Mouse (Mus musculus) liver, embryonic 14.5 days (tissue): ENCODE measurements around the gene 4932438H23Rik. TPM values are rescaled to one million over a fixed set of nuclear protein-coding genes. Genes with fewer than 3 reads are reported as not detected.

ENCODE experiments used
- ATAC-seq: fragments of 200-750 bp; cut with Nextera tagmentation; 2 replicates; pipeline ENCODE4 v1.8.0; 2017; ENCODE audit warnings: moderate number of reproducible peaks, mild to moderate bottlenecking, moderate library complexity; ENCODE audit not compliant: insufficient read depth
- DNase-seq, 3 experiments: peaks; one replicate each; pipeline ENCODE4 v3.0.0-alpha.2; 2012 to 2013; ENCODE audit warnings: low read depth in 3 of 3, low spot score in 3 of 3
- H3K27ac ChIP-seq: fragments of 300-500 bp; sonication (generic); 2 replicates; pipeline ENCODE4 v1.5.1; 2014; ENCODE audit warnings: moderate library complexity, mild to moderate bottlenecking, control low read depth, inconsistent platforms
- H3K27me3 ChIP-seq: fragments of 300-500 bp; sonication (generic); 2 replicates; pipeline ENCODE4 v1.6.1; 2014; ENCODE audit warnings: mild to moderate bottlenecking, low read length, moderate library complexity; ENCODE audit not compliant: control insufficient read depth, insufficient read depth
- H3K36me3 ChIP-seq: fragments of 300-500 bp; sonication (generic); replicated peaks from 2 replicates; pipeline ENCODE4 v1.6.1; 2014; ENCODE audit warnings: low read depth; ENCODE audit not compliant: control insufficient read depth, insufficient read depth
- H3K4me1 ChIP-seq, 2 experiments: fragments of 200-500 bp in 1 of 2; fragments of 300-500 bp in 1 of 2; sonication (generic) in 1 of 2; replicated peaks; 2 replicates each; pipeline ENCODE4 v1.6.1; 2012 to 2014; ENCODE audit warnings: antibody characterized with exemption in 1 of 2, inconsistent platforms in 1 of 2, low read length in 1 of 2; ENCODE audit not compliant: control insufficient read depth in 2 of 2, insufficient read depth in 2 of 2
- H3K4me2 ChIP-seq: fragments of 300-500 bp; sonication (generic); 2 replicates; pipeline ENCODE4 v1.6.1; 2014; ENCODE audit warnings: low read depth, mild to moderate bottlenecking, control low read depth, moderate library complexity
- H3K4me3 ChIP-seq, 2 experiments: fragments of 200-500 bp in 1 of 2; fragments of 300-500 bp in 1 of 2; sonication (generic) in 1 of 2; 2 replicates each; pipeline ENCODE4 v1.5.1; 2012 to 2014; ENCODE audit warnings: low read depth in 2 of 2, low read length in 2 of 2, mild to moderate bottlenecking in 2 of 2, control low read depth in 1 of 2, inconsistent platforms in 1 of 2, moderate library complexity in 1 of 2; ENCODE audit not compliant: insufficient read depth in 1 of 2
- H3K9ac ChIP-seq: fragments of 300-500 bp; sonication (generic); replicated peaks from 2 replicates; pipeline ENCODE4 v1.6.1; 2014; ENCODE audit warnings: mild to moderate bottlenecking, control low read depth, moderate library complexity
- H3K9me3 ChIP-seq: fragments of 300-500 bp; sonication (generic); 2 replicates; pipeline ENCODE4 v1.6.1; 2016; ENCODE audit warnings: low read length, mixed read lengths; ENCODE audit not compliant: control insufficient read depth
- CTCF ChIP-seq: IDR thresholded peaks from 2 replicates; pipeline ENCODE4 v1.5.1; 2016; ENCODE audit warnings: antibody characterized with exemption, low read depth, control low read depth
- EP300 ChIP-seq: IDR thresholded peaks from 2 replicates; pipeline ENCODE4 v1.6.1; 2016; ENCODE audit warnings: antibody characterized with exemption, low read depth
- WGBS: fragments of 180-500 bp; shearing (Covaris S2); extraction: QIAGEN DNeasy Blood & Tissue Kit; methylation state at CpG from one replicate; pipeline ENCODE4 v1.1.7; 2014; ENCODE audit not compliant: insufficient replicate concordance; 5-methylcytosine and 5-hydroxymethylcytosine counted together
- polyA plus RNA-seq, 2 experiments: library from polyadenylated mRNA; depleted of rRNA in 1 of 2; stranded (reverse) in 1 of 2; unstranded in 1 of 2; fragments of >200 nt; fragmentation: Nextera tagmentation in 1 of 2; extraction: Ambion mirVana in 1 of 2; gene quantifications; 2 replicates each; pipeline versions ENCODE4 v1.2.1 to v1.2.3; 2012 to 2014

Gene 4932438H23Rik
- polyA plus RNA-seq, 2 experiments = not detected

DNA sequence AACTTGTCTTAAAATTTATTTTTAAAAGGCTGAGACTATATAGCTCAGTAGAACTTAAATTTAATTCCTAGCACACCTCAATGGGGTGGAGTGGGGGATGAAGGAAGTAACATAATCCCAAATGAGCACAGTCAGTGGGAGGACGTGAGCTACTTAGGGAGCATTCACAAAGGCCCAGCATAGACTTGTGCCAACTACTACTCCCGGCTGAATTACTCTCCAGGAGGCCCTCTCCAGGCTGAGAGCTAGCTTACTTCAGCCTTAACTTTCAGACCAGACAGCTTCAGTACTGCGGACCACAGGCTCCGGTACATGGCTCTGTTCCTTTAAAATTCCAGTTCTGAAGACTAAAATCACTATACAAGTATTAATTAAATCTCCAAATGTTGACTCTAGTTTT is 68.6 kb downstream of the 4932438H23Rik start:
- no peaks in the 10 kb centered on the region for H3K4me1 ChIP-seq
- TF ChIP-seq CTCF (no peak), EP300 (no peak)

DNA sequence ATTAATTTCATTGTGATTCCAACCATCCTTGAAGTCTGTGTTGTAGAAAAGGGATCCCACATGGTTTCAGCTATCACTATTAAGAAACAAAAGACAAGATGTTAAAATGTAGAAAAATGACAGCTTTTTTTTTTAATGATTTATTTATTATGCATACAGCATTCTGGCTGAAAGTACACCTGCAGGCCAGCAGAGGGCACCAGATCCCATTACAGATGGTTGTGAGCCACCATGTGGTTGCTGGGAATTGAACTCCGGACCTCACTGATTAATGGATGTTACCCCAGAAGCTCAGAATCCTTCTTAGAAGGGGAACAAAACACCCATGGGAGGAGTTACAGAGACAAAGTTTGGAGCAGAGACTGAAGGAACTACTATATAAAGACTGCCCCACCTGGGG is 71.5 kb downstream of the 4932438H23Rik start:
- TF ChIP-seq EP300 = no peak
- peak; percentile 78 for TF ChIP-seq CTCF
- DNase-seq (no peak), ATAC-seq (no peak)
- 79% methylated on average over 1 of the region's 1 CpGs for WGBS
- no peaks in the 10 kb centered on the region for H3K4me1 ChIP-seq
- H3K27me3 ChIP-seq = no peaks in the 10 kb centered on the region
- no peak overlapping the region for H3K9ac ChIP-seq
- no peak overlapping the region for H3K4me2 ChIP-seq
- H3K36me3 ChIP-seq = peaks cover 85% of the 10 kb centered on the region
- no peaks in the 10 kb centered on the region for H3K9me3 ChIP-seq
- no peak overlapping the region for H3K4me3 ChIP-seq
- H3K27ac ChIP-seq = no peak overlapping the region

More for the DNA sequence above, 68.6 kb downstream of the 4932438H23Rik start:
- no peak overlapping the region for H3K4me3 ChIP-seq
- no peaks in the 10 kb centered on the region for H3K9me3 ChIP-seq
- ATAC-seq (no peak), DNase-seq (no peak)
- no peaks in the 10 kb centered on the region for H3K27me3 ChIP-seq
- WGBS = 84% methylated on average over 4 of the region's 4 CpGs
- H3K27ac ChIP-seq = no peak overlapping the region
- H3K9ac ChIP-seq = no peak overlapping the region
- peaks cover 75% of the 10 kb centered on the region for H3K36me3 ChIP-seq
- H3K4me2 ChIP-seq = no peak overlapping the region

DNA sequence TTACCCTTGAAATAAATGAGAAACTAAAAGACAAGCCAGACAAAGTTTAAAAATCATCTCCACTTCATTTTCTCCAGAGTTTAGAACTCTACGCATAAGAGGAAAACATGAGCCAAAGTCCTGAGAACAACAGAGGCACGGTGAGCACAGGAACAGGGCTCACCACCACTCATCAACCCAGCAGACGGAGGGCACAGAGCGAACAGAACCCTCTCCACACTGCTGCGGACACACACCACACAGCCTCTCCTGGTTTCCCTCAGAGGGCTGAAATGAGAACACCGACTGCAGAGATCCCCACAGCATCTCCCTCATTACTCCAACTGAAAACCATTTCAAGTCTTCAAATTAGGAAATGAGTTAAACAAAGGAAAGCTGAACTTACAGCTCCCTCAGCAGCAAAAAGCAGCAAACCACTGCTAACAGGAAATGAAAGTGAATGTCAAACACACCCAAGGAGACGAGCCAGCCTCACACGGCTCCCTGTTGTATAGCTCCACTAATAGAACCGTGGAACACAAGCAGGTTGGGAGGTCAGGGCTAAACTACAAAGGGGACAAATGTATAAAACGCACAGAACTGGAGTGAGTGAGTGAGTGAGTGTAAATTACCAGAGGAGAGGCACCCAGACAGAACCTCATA is 74.0 kb downstream of the 4932438H23Rik start:
- H3K9ac ChIP-seq = no peak overlapping the region
- DNase-seq = no peak
- no peak overlapping the region for H3K27ac ChIP-seq
- 86% methylated on average over 10 of the region's 10 CpGs for WGBS
- TF ChIP-seq CTCF (no peak), EP300 (no peak)
- no peaks in the 10 kb centered on the region for H3K9me3 ChIP-seq
- H3K27me3 ChIP-seq = no peaks in the 10 kb centered on the region
- ATAC-seq = no peak
- no peak overlapping the region for H3K4me3 ChIP-seq
- no peaks in the 10 kb centered on the region for H3K4me1 ChIP-seq
- no peak overlapping the region for H3K4me2 ChIP-seq
- peaks cover 75% of the 10 kb centered on the region for H3K36me3 ChIP-seq

DNA sequence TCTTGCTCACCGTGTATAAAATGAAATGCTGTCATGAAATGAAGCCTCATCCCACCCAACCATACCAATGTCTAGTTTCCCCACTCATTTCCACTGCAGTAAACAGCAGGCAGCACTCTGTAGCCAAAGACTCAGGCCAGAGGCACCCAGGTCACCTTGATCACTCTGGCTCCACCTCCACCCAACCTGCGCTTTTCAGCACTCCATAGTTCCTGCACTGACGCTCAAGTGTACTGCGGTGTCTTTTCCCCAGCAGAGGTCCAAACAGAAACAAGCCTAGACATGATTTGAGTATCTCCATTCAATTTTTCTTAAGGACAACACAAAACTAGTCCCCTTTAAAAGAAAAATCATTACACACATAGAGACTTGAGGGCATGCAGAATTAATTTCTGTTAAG is 75.4 kb downstream of the 4932438H23Rik start:
- 95% methylated on average over 4 of the region's 4 CpGs for WGBS

DNA sequence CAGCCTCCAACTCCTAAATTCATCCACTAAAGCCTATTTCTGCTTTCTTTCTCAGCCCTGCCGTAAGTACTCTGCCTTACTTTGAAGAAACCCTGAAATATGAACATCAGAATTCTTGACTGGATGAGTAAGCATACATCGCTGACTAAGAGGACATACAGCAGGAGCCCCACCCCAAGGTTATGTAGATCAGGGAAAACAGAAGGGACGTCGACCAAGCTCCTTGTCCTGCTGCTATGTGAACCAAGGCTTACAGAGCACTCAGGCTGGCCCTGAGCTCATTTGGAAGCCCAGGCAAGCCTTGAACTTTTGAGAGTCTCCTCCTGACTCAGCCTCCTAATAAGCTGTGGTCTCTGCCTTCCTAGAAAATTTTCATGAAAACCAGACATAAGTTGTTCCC is 79.2 kb downstream of the 4932438H23Rik start:
- 84% methylated on average over 4 of the region's 4 CpGs for WGBS
- Histone ChIP-seq H3K9me3 (no peaks in the 10 kb centered on the region), H3K4me2 (no peak overlapping the region), H3K4me3 (no peak overlapping the region), H3K4me1 (peaks cover 0 to 4% of the 10 kb centered on the region in 2 experiments; a peak in 2 of 4 replicates), H3K27ac (no peak overlapping the region), H3K36me3 (peaks cover 51% of the 10 kb centered on the region), H3K27me3 (no peaks in the 10 kb centered on the region), H3K9ac (no peak overlapping the region)
- ATAC-seq = no peak
- DNase-seq = no peak
- TF ChIP-seq EP300 (no peak), CTCF (no peak)

More for the DNA sequence above, 75.4 kb downstream of the 4932438H23Rik start:
- DNase-seq = no peak
- Histone ChIP-seq H3K4me2 (no peak overlapping the region), H3K36me3 (peaks cover 72% of the 10 kb centered on the region), H3K9me3 (no peaks in the 10 kb centered on the region), H3K27ac (no peak overlapping the region), H3K27me3 (no peaks in the 10 kb centered on the region), H3K4me3 (no peak overlapping the region), H3K9ac (no peak overlapping the region), H3K4me1 (no peaks in the 10 kb centered on the region)
- no peak for ATAC-seq
- TF ChIP-seq CTCF (no peak), EP300 (no peak)
